In genomic region chr8:107955887-107956286, GRCm38 (mm10) we compare ENCODE assay signal across 11 mouse cellular contexts. TPM values are rescaled to one million over a fixed set of nuclear protein-coding genes. Genes with fewer than 3 reads are reported as not detected.
DNase-seq lines count a peak whose midpoint lies in the region; ATAC-seq lines count a peak whose summit lies in the region.
"Had no signal": no experiment of that assay in that cellular context is flagged by ENCODE, and none has a peak within 500 bp of the region (broad histone marks: within the 10 kb centered on the region; RNA-seq: fewer than 3 reads in every experiment).

No protein-coding gene starts in this region.

- intact Hi-C loops in heart, postnatal 25 days (cut with DNase I) = loop anchor here (1.0 kb wide), 1 partner anchor 24 kb away; no protein-coding TSS in a partner anchor

- no peaks in the 10 kb centered on the region for H3K9me3 ChIP-seq in midbrain, embryonic 13.5 days
- H3K9me3 ChIP-seq in midbrain, embryonic 11.5 days (ENCODE audit: control insufficient read depth, low read length) = no peaks in the 10 kb centered on the region
- H3K9me3 ChIP-seq: limb, embryonic 12.5 days; neural tube, embryonic 12.5 days had no signal

- 0 out of 2 replicates have a peak, but pooled peaks have one; percentile 45 for ATAC-seq in midbrain, embryonic 13.5 days
- ATAC-seq in midbrain, embryonic 11.5 days (ENCODE audit: low FRiP score) = no peak
- ATAC-seq in erythroblast, adult 5-6 weeks (replicated peaks; ENCODE audit: low FRiP score, poor library complexity, severe bottlenecking) = no peak

- peak; percentile 28 for DNase-seq in heart, adult 11 months
- no peak for DNase-seq in heart, postnatal 25 days (ENCODE audit: low spot score)
- DNase-seq in midbrain, embryonic 11.5 days (ENCODE audit: low spot score, missing footprints) = no peak
- DNase-seq in layer of hippocampus, adult 8-10 months (ENCODE audit: low spot score in 2 of 2) = peak; percentile 16 to 42
- DNase-seq in right cerebral cortex, postnatal 14 days = peak; percentile 31
- DNase-seq in thymus, postnatal 25 days = no peak
- DNase-seq: cerebellum, adult 9-10 months had no signal

- H3K4me3 ChIP-seq in midbrain, embryonic 13.5 days (replicated peaks) = no peak overlapping the region
- no peak overlapping the region for H3K4me3 ChIP-seq in midbrain, embryonic 11.5 days (ENCODE audit: low read depth, low read length)
- H3K4me3 ChIP-seq: limb, embryonic 12.5 days; neural tube, embryonic 12.5 days had no signal

- no peak overlapping the region for H3K27ac ChIP-seq in midbrain, embryonic 13.5 days
- no peak overlapping the region for H3K27ac ChIP-seq in midbrain, embryonic 11.5 days (ENCODE audit: low read depth, low read length)
- H3K27ac ChIP-seq: neural tube, embryonic 12.5 days had no signal

- H3K27me3 ChIP-seq in midbrain, embryonic 13.5 days = peaks cover 6% of the 10 kb centered on the region; the same call in 1 of the 2 replicates
- H3K27me3 ChIP-seq in midbrain, embryonic 11.5 days (ENCODE audit: control insufficient read depth, insufficient read depth, low read length) = no peaks in the 10 kb centered on the region
- H3K27me3 ChIP-seq: limb, embryonic 12.5 days; neural tube, embryonic 12.5 days had no signal

- H3K4me2 ChIP-seq in midbrain, embryonic 13.5 days (replicated peaks) = no peak overlapping the region
- H3K4me2 ChIP-seq in midbrain, embryonic 11.5 days = no peak overlapping the region
- H3K4me2 ChIP-seq: limb, embryonic 12.5 days; neural tube, embryonic 12.5 days had no signal

- H3K36me3 ChIP-seq in midbrain, embryonic 13.5 days = no peaks in the 10 kb centered on the region
- no peaks in the 10 kb centered on the region for H3K36me3 ChIP-seq in midbrain, embryonic 11.5 days (ENCODE audit: control insufficient read depth, insufficient read depth, low read length)
- H3K36me3 ChIP-seq: limb, embryonic 12.5 days; neural tube, embryonic 12.5 days had no signal

- WGBS in midbrain, embryonic 13.5 days = 72% methylated on average over 3 of the region's 3 CpGs
- WGBS in midbrain, embryonic 11.5 days = 78% methylated on average over 3 of the region's 3 CpGs

- no peak overlapping the region for H3K9ac ChIP-seq in midbrain, embryonic 13.5 days (replicated peaks)
- no peak overlapping the region for H3K9ac ChIP-seq in midbrain, embryonic 11.5 days (ENCODE audit: low read length)
- H3K9ac ChIP-seq: limb, embryonic 12.5 days; neural tube, embryonic 12.5 days had no signal

- H3K4me1 ChIP-seq in midbrain, embryonic 13.5 days (replicated peaks) = peaks cover 45% of the 10 kb centered on the region
- peaks cover 7% of the 10 kb centered on the region; the same call in 1 of the 2 replicates for H3K4me1 ChIP-seq in midbrain, embryonic 11.5 days (ENCODE audit: control insufficient read depth, insufficient read depth, low read length)

RNA-seq across cellular contexts. Expression of gene Zfhx3, which starts 13.4 kb away (rescaled TPM):
- total RNA-seq in heart, postnatal 25 days (2021) = 1 to 10 TPM; 6.0 to 8.2 TPM
- 65.9 and 68.0 TPM in 2 replicates for polyA plus RNA-seq in midbrain, embryonic 13.5 days (2015; fragmentation: Nextera tagmentation; extraction: Ambion mirVana)
- 23.4 and 26.8 TPM in 2 replicates for polyA plus RNA-seq in midbrain, embryonic 11.5 days (2014; fragmentation: Nextera tagmentation; extraction: Ambion mirVana)
- 1 to 10 TPM; 4.5 to 7.6 (median 6.7) TPM for total RNA-seq in layer of hippocampus, adult 8-10 months (2022)
- total RNA-seq in erythroblast, adult 5-6 weeks (2015; ENCODE audit: low replicate concordance) = 0.38 and 1.7 TPM in 2 replicates
- total RNA-seq in erythroblast, adult 5-6 weeks (2017; ENCODE audit: low replicate concordance) = 0.42 and 0.43 TPM in 2 replicates

Comparison
In these comparisons a context has a peak if more than half of its experiments do, and no peak if none do; other contexts are left out.
1. DNase-seq: peak in heart, adult 11 months (single experiment), layer of hippocampus, adult 8-10 months (2 of 2) and right cerebral cortex, postnatal 14 days (single experiment); none in heart, postnatal 25 days (single experiment), midbrain, embryonic 11.5 days (single experiment) and thymus, postnatal 25 days (single experiment).